Mouse (Mus musculus): Measurements from ENCODE around the gene Pgbd1.

GRCm38 (mm10) chr13:21456347-21456746 lies 15.5 kb upstream of the Pgbd1 start:
- TF ChIP-seq CTCF (conservative IDR thresholded peaks at IDR 0.05 in 1 of 2, IDR thresholded peaks at IDR 0.05 in 1 of 2; ENCODE audit: low read depth in 2 of 2, low read length in 2 of 2) (no peak), EP300 (IDR thresholded peaks at IDR 0.05; ENCODE audit: low read length) (no peak), TCF12 (IDR thresholded peaks at IDR 0.05; ENCODE audit: low read depth, low read length) (no peak), E2F4 (IDR thresholded peaks at IDR 0.05; ENCODE audit: insufficient replicate concordance, low read depth, low read length) (no peak), ETS1 (conservative IDR thresholded peaks at IDR 0.05; ENCODE audit: low read depth, low read length) (no peak), MAX (IDR thresholded peaks at IDR 0.05; ENCODE audit: low read length) (no peak), POLR2AphosphoS2 (IDR thresholded peaks at IDR 0.05; ENCODE audit: low read depth, low read length) (no peak), HCFC1 (IDR thresholded peaks at IDR 0.05; ENCODE audit: low read depth, low read length) (no peak), ZC3H11A (IDR thresholded peaks at IDR 0.05; ENCODE audit: low read depth, low read length) (no peak), POLR2A (IDR thresholded peaks at IDR 0.05; ENCODE audit: low read depth, low read length) (no peak)

Data from CH12.LX (cell line).